8 mouse cellular contexts compared by ENCODE assay signal in the genomic region with DNA sequence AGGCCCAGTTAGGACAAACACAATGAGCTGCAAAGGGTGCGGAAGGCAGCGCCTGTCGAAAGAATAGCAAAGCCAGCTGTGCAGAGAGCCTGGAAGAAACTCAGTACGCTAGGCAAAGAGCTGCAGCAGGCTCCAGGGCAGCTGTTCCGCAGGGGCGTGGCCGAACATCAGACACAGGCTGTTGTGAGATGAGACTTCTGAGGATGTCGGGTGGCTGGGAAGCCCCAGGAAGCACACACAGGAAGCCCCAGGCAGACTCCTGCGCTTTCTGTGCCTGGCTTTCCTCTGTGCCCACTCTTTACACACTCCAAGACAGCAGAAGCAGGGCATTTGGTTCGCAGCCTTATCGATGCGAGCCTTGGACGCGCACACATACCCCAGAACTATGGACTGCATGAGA. TPM values are rescaled to one million over a fixed set of nuclear protein-coding genes. Genes with fewer than 3 reads are reported as not detected.
DNase-seq lines count a peak whose midpoint lies in the region; ATAC-seq and TF ChIP-seq lines count a peak whose summit lies in the region.

No protein-coding gene starts in this region.

- H3K4me3 ChIP-seq in kidney, embryonic 16.5 days (ENCODE audit: low read length): 0 out of 2 replicates have a peak overlapping the region, but pooled peaks have one; percentile 2
- no peak overlapping the region for H3K4me3 ChIP-seq in kidney, adult 2 months (ENCODE audit: insufficient read depth, low read depth, low read length)
- H3K4me3 ChIP-seq in embryonic facial prominence, embryonic 14.5 days (ENCODE audit: low read depth, low read length): 0 out of 2 replicates have a peak overlapping the region, but pooled peaks have one; percentile 11
- 0 out of 2 replicates have a peak overlapping the region, but pooled peaks have one; percentile 12 for H3K4me3 ChIP-seq in heart, embryonic 16.5 days (ENCODE audit: low read length)
- H3K4me3 ChIP-seq in stomach, postnatal 0 days (ENCODE audit: low read depth, low read length): no peak overlapping the region

- no peak for TF ChIP-seq EP300 in stomach, postnatal 0 days (optimal IDR thresholded peaks at IDR 0.05)

- no peaks in the 10 kb centered on the region for H3K9me3 ChIP-seq in kidney, embryonic 16.5 days (ENCODE audit: low read length)
- no peaks in the 10 kb centered on the region for H3K9me3 ChIP-seq in embryonic facial prominence, embryonic 14.5 days (ENCODE audit: control insufficient read depth, low read length)
- no peaks in the 10 kb centered on the region for H3K9me3 ChIP-seq in heart, embryonic 16.5 days (replicated peaks; ENCODE audit: control insufficient read depth, low read length)
- H3K9me3 ChIP-seq in stomach, postnatal 0 days (ENCODE audit: control insufficient read depth, low read length): no peaks in the 10 kb centered on the region

- H3K4me1 ChIP-seq in kidney, embryonic 16.5 days (ENCODE audit: insufficient read depth, low read length): peaks cover 6% of the 10 kb centered on the region; the same call in 1 of the 2 replicates
- no peaks in the 10 kb centered on the region for H3K4me1 ChIP-seq in kidney, adult 2 months (ENCODE audit: control insufficient read depth, insufficient read depth, low read length)
- H3K4me1 ChIP-seq in embryonic facial prominence, embryonic 14.5 days (ENCODE audit: control insufficient read depth, insufficient read depth, low read length): no peaks in the 10 kb centered on the region
- H3K4me1 ChIP-seq in heart, embryonic 16.5 days (ENCODE audit: control insufficient read depth, insufficient read depth, low read length): 0 out of 2 replicates have a peak, but pooled peaks cover 3% of the 10 kb centered on the region
- H3K4me1 ChIP-seq in stomach, postnatal 0 days (replicated peaks; ENCODE audit: control insufficient read depth, insufficient read depth): no peaks in the 10 kb centered on the region

- no peak for TF ChIP-seq CTCF in kidney, adult 2 months (conservative IDR thresholded peaks at IDR 0.05; ENCODE audit: insufficient read depth, insufficient read length, low read depth, low read length)
- TF ChIP-seq CTCF in stomach, postnatal 0 days (IDR thresholded peaks at IDR 0.05; ENCODE audit: low read depth): no peak

- no peak overlapping the region for H3K27ac ChIP-seq in kidney, embryonic 16.5 days (ENCODE audit: low read length)
- no peak overlapping the region for H3K27ac ChIP-seq in kidney, adult 2 months (ENCODE audit: insufficient read depth, low read depth, low read length)
- no peak overlapping the region for H3K27ac ChIP-seq in embryonic facial prominence, embryonic 14.5 days (replicated peaks; ENCODE audit: low read depth, low read length)
- H3K27ac ChIP-seq in heart, embryonic 16.5 days (ENCODE audit: low read length): no peak overlapping the region
- H3K27ac ChIP-seq in stomach, postnatal 0 days (replicated peaks): no peak overlapping the region

- H3K9ac ChIP-seq in kidney, embryonic 16.5 days (replicated peaks; ENCODE audit: low read length): no peak overlapping the region; the same call in 1 of the 2 replicates
- H3K9ac ChIP-seq in embryonic facial prominence, embryonic 14.5 days (ENCODE audit: low read depth, low read length): 0 out of 2 replicates have a peak overlapping the region, but pooled peaks have one; percentile 34
- no peak overlapping the region for H3K9ac ChIP-seq in heart, embryonic 16.5 days (ENCODE audit: low read length)
- H3K9ac ChIP-seq in stomach, postnatal 0 days (ENCODE audit: low read length): no peak overlapping the region

- ATAC-seq in kidney, embryonic 16.5 days (ENCODE audit: low FRiP score, low TSS enrichment): peak; percentile 64; the same call in 1 of the 2 replicates
- peak; percentile 83; the same call in 1 of the 2 replicates for ATAC-seq in embryonic facial prominence, embryonic 14.5 days (ENCODE audit: low read depth)
- ATAC-seq in heart, embryonic 16.5 days (replicated peaks; ENCODE audit: extremely low read depth, insufficient read depth, low FRiP score): no peak
- ATAC-seq in stomach, postnatal 0 days (ENCODE audit: low FRiP score, low TSS enrichment): peak; percentile 39; the same call in 1 of the 2 replicates

- H3K27me3 ChIP-seq in kidney, embryonic 16.5 days (ENCODE audit: insufficient read depth, low read length): peaks cover 3% of the 10 kb centered on the region; the same call in 1 of the 2 replicates
- H3K27me3 ChIP-seq in kidney, adult 2 months (replicated peaks; ENCODE audit: control insufficient read depth, insufficient read depth, low read length): no peaks in the 10 kb centered on the region
- no peaks in the 10 kb centered on the region; the same call in 1 of the 2 replicates for H3K27me3 ChIP-seq in embryonic facial prominence, embryonic 14.5 days (replicated peaks; ENCODE audit: control insufficient read depth, insufficient read depth, low read length)
- peaks cover 6% of the 10 kb centered on the region; the same call in 1 of the 2 replicates for H3K27me3 ChIP-seq in heart, embryonic 16.5 days (ENCODE audit: control insufficient read depth, insufficient read depth, low read length)
- H3K27me3 ChIP-seq in stomach, postnatal 0 days (ENCODE audit: control insufficient read depth, insufficient read depth, low read length): no peaks in the 10 kb centered on the region

- WGBS in kidney, embryonic 16.5 days: 32% methylated on average over 14 of the region's 14 CpGs
- WGBS in kidney, adult 2 months: 41% methylated on average over 14 of the region's 14 CpGs
- WGBS in embryonic facial prominence, embryonic 14.5 days: 35% methylated on average over 14 of the region's 14 CpGs
- 53% methylated on average over 14 of the region's 14 CpGs for WGBS in heart, embryonic 16.5 days
- WGBS in stomach, postnatal 0 days: 40% methylated on average over 14 of the region's 14 CpGs

- H3K36me3 ChIP-seq in kidney, embryonic 16.5 days (ENCODE audit: insufficient read depth, low read length): no peaks in the 10 kb centered on the region
- no peaks in the 10 kb centered on the region for H3K36me3 ChIP-seq in kidney, adult 2 months (ENCODE audit: control insufficient read depth, insufficient read depth, low read length)
- H3K36me3 ChIP-seq in embryonic facial prominence, embryonic 14.5 days (ENCODE audit: control insufficient read depth, insufficient read depth, low read length): no peaks in the 10 kb centered on the region
- no peaks in the 10 kb centered on the region for H3K36me3 ChIP-seq in heart, embryonic 16.5 days (ENCODE audit: control insufficient read depth, insufficient read depth)
- no peaks in the 10 kb centered on the region for H3K36me3 ChIP-seq in stomach, postnatal 0 days (ENCODE audit: control insufficient read depth, insufficient read depth, low read length)

- peak overlapping the region; percentile 16 for H3K4me2 ChIP-seq in kidney, embryonic 16.5 days (replicated peaks; ENCODE audit: low read depth, low read length)
- peak overlapping the region; percentile 50 for H3K4me2 ChIP-seq in embryonic facial prominence, embryonic 14.5 days (ENCODE audit: low read depth, low read length)
- peak overlapping the region; percentile 30 for H3K4me2 ChIP-seq in heart, embryonic 16.5 days (ENCODE audit: low read depth, low read length)
- peak overlapping the region; percentile 44 for H3K4me2 ChIP-seq in stomach, postnatal 0 days (replicated peaks; ENCODE audit: low read depth)

- no peak for DNase-seq in kidney, adult 2 months
- DNase-seq in embryonic facial prominence, embryonic 14.5 days (ENCODE audit: low spot score): peak; percentile 88
- peak; percentile 78 for DNase-seq in lung, postnatal 10 days
- no peak for DNase-seq in stomach, postnatal 0 days (ENCODE audit: low spot score)
- no peak for DNase-seq in c-Kit-positive CD71-positive TER-119-positive erythroid progenitor cells, embryonic 14.5 days (ENCODE audit: low spot score)
- DNase-seq in cerebellum, adult 9-11 months: no peak

- TF ChIP-seq POLR2A in kidney, adult 2 months (IDR thresholded peaks at IDR 0.05; ENCODE audit: low read depth, low read length): no peak

RNA-seq across cellular contexts. Expression of a gene that starts 17.4 kb away (rescaled TPM):
- polyA plus RNA-seq in kidney, embryonic 16.5 days (2015; fragmentation: Nextera tagmentation; extraction: Ambion mirVana): 4.0 and 5.1 TPM in 2 replicates
- polyA plus RNA-seq in kidney, adult 2 months (2012; rRNA removed): 1.1 TPM in 2 replicates
- polyA plus RNA-seq in embryonic facial prominence, embryonic 14.5 days (2014; fragmentation: Nextera tagmentation; extraction: Ambion mirVana): 0.54 and 0.75 TPM in 2 replicates
- 0.33 and 0.35 TPM in 2 replicates for polyA plus RNA-seq in heart, embryonic 16.5 days (2015; fragmentation: Nextera tagmentation; extraction: Ambion mirVana)
- 5.5 and 5.6 TPM in 2 replicates for polyA plus RNA-seq in stomach, postnatal 0 days (2015; fragmentation: Nextera tagmentation; extraction: Ambion mirVana)

RNA-seq across cellular contexts. Expression of a gene that starts 25.2 kb away (rescaled TPM):
- 67.5 and 68.2 TPM in 2 replicates for polyA plus RNA-seq in kidney, embryonic 16.5 days (2015; fragmentation: Nextera tagmentation; extraction: Ambion mirVana)
- 60.5 and 60.9 TPM in 2 replicates for polyA plus RNA-seq in kidney, adult 2 months (2012; rRNA removed)
- polyA plus RNA-seq in embryonic facial prominence, embryonic 14.5 days (2014; fragmentation: Nextera tagmentation; extraction: Ambion mirVana): 28.4 and 33.7 TPM in 2 replicates
- 232 and 240 TPM in 2 replicates for polyA plus RNA-seq in heart, embryonic 16.5 days (2015; fragmentation: Nextera tagmentation; extraction: Ambion mirVana)
- 35.6 and 36.5 TPM in 2 replicates for polyA plus RNA-seq in stomach, postnatal 0 days (2015; fragmentation: Nextera tagmentation; extraction: Ambion mirVana)

RNA-seq across cellular contexts. Expression of a gene that starts 44.4 kb away (rescaled TPM):
- 0.66 and 0.99 TPM in 2 replicates for polyA plus RNA-seq in kidney, embryonic 16.5 days (2015; fragmentation: Nextera tagmentation; extraction: Ambion mirVana)
- 0.14 and 0.16 TPM in 2 replicates for polyA plus RNA-seq in kidney, adult 2 months (2012; rRNA removed)
- 0.60 and 0.88 TPM in 2 replicates for polyA plus RNA-seq in embryonic facial prominence, embryonic 14.5 days (2014; fragmentation: Nextera tagmentation; extraction: Ambion mirVana)
- polyA plus RNA-seq in heart, embryonic 16.5 days (2015; fragmentation: Nextera tagmentation; extraction: Ambion mirVana): 0.35 and 0.66 TPM in 2 replicates
- polyA plus RNA-seq in stomach, postnatal 0 days (2015; fragmentation: Nextera tagmentation; extraction: Ambion mirVana): 0.21 and 0.23 TPM in 2 replicates

RNA-seq across cellular contexts. Expression of a gene that starts 44.6 kb away (rescaled TPM):
- polyA plus RNA-seq in kidney, embryonic 16.5 days (2015; fragmentation: Nextera tagmentation; extraction: Ambion mirVana): 32.3 and 32.5 TPM in 2 replicates
- 22.9 and 25.4 TPM in 2 replicates for polyA plus RNA-seq in kidney, adult 2 months (2012; rRNA removed)
- 23.8 and 29.8 TPM in 2 replicates for polyA plus RNA-seq in embryonic facial prominence, embryonic 14.5 days (2014; fragmentation: Nextera tagmentation; extraction: Ambion mirVana)
- 29.2 and 29.9 TPM in 2 replicates for polyA plus RNA-seq in heart, embryonic 16.5 days (2015; fragmentation: Nextera tagmentation; extraction: Ambion mirVana)
- polyA plus RNA-seq in stomach, postnatal 0 days (2015; fragmentation: Nextera tagmentation; extraction: Ambion mirVana): 12.6 and 13.9 TPM in 2 replicates

Comparison
In these comparisons a context has a peak if more than half of its experiments do, and no peak if none do; other contexts are left out.
1. H3K4me3 ChIP-seq: peak in kidney, embryonic 16.5 days (single experiment), embryonic facial prominence, embryonic 14.5 days (single experiment) and heart, embryonic 16.5 days (single experiment); none in kidney, adult 2 months (single experiment) and stomach, postnatal 0 days (single experiment).
2. DNase-seq: peak in embryonic facial prominence, embryonic 14.5 days (single experiment) and lung, postnatal 10 days (single experiment); none in kidney, adult 2 months (single experiment), stomach, postnatal 0 days (single experiment), c-Kit-positive CD71-positive TER-119-positive erythroid progenitor cells, embryonic 14.5 days (single experiment) and cerebellum, adult 9-11 months (single experiment).
3. Peak in every context shown above with its lines, with median percentiles within 50 percentile points of each other: H3K4me2 ChIP-seq.